Mouse (Mus musculus): ENCODE results near the gene Mapkap1.
"Not testable (repeated sequence)": the region's sequence is repeated elsewhere in the genome, so short reads cannot be mapped to it uniquely, and the experiment has no call there.

The Mapkap1 gene

DNA sequence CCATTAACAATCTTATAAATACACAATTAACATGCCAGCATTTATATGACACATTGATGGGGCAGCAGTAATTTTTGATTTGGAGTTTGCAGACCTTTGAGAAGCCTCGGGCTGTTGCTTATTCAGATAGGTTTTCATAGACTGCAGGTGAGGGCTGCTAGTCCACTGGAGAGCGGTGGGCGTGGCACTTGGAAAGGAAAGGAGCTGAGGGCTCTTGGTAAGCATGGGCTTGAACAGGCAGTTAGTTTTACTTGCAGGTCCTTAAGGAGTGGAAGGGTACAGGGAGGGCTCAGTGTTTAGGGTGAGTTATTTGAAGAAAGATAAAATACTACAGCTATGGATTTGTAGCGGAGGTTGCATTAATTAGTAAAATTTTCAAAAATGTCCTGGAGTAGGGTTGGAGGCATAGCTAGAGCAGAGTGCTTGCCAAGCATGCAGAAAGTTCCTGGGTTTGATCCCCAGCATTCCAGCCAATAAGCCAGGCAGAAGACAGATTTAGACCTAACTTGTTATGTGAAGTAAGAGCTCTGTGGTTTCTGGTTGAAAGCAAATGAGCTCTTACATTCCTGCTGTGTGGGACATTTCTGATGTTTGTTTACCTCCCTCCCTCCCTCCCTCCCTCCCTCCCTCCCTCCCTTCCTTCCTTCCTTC, 19.1 kb downstream of the Mapkap1 start:
- in situ Hi-C loops (cut with MboI; ENCODE audit: low pct_unique_long_range_greater_than_20kb in 1 of 2, low sequenced_read_pairs in 2 of 2, unreplicated experiment in 1 of 2): no loop called here

DNA sequence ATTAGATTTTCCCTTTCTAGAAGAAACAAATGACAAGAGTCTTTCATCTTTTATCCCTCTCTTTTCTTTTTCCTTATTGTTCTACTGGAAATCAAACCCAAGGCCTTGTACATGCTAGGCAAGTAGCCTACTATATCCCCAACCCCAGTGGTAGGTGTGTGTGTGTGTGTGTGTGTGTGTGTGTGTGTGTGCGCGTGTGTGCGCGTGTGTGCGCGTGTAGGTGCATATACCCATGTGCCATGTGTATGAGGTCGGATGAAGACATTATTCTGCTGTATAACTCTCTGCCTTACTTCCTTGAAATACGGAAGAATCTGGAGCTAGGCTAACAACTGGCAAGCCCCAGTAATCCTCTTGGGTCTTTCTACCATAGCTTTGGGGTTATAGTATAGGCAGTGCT, 24.1 kb downstream of the Mapkap1 start:
- in situ Hi-C loops (cut with MboI; ENCODE audit: low pct_unique_long_range_greater_than_20kb in 1 of 2, low sequenced_read_pairs in 2 of 2, unreplicated experiment in 1 of 2): no loop called here

DNA sequence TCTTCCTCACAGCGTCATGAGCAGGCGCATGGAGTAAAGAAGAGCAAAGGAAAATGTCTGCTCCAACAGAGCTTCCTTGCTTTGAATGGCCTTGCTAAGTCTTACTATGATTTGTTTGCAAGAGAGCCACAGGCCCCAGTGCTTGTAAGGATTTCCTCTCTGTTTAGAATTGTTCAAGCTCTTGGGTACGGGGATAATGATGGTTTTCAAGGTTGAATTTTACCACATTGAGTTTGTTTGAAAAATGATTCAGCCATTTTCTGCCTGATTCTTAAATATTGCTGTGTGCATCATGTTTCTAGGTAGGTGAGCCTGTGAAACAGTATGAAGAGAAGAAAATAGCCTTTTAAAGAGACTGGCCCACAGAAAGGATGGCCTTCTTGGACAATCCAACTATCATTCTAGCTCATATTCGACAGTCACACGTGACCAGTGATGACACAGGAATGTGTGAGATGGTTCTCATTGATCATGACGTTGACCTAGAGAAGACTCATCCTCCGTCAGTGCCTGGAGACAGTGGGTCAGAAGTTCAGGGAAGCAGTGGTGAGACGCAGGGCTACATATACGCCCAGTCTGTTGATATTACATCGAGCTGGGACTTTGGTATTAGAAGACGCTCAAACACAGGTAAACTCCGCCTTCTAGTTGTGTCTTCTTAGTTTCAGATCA, 25.3 kb downstream of the Mapkap1 start:
- in situ Hi-C loops (cut with MboI; ENCODE audit: low pct_unique_long_range_greater_than_20kb in 1 of 2, low sequenced_read_pairs in 2 of 2, unreplicated experiment in 1 of 2): no loop called here

- in situ Hi-C loops (cut with MboI; ENCODE audit: low pct_unique_long_range_greater_than_20kb in 1 of 2, low sequenced_read_pairs in 2 of 2, unreplicated experiment in 1 of 2): not testable (repeated sequence)
These were observed 26.3 kb downstream of the Mapkap1 start for GRCm38 (mm10) chr2:34432887-34433286.

DNA sequence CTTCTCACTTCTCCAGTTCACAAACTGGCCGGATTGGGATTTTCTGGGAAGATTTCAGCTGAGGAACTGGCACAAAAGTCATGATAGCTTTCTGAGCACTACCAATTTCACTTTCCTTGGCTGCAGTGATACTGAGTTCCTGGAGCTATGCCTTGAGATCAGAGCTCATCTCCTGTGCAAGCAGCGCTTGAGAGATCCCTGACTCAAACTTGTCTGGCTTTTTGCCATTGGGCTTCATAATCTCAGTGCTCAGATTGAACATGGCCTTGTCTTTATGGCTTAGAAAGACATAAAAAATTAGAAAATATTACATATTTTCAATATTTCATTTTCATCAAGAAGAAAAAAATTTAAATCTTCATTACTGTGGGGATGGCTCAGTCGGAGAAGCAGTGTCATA, 29.8 kb downstream of the Mapkap1 start:
- in situ Hi-C loops (cut with MboI; ENCODE audit: low pct_unique_long_range_greater_than_20kb in 1 of 2, low sequenced_read_pairs in 2 of 2, unreplicated experiment in 1 of 2): no loop called here

DNA sequence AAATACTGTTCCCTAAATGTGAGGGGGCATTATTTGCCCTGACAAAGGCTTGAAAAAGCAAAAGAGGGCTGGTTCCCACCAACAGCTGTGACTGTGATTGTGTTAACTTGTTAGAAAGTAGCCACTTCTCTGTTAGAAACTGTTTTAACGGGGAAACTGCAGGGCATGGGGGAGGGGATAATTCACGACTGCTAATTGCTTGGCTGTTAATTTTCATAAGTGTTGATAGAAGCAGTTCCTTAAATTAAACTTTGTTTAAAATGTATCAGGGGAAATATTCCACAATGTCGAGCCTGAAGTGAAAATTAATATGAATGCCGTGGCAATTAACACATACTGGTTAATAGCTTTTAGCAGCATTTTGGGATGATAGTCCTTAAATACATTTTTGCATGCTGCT, 42.2 kb downstream of the Mapkap1 start:
- in situ Hi-C loops (cut with MboI; ENCODE audit: low pct_unique_long_range_greater_than_20kb in 1 of 2, low sequenced_read_pairs in 2 of 2, unreplicated experiment in 1 of 2): no loop called here

DNA sequence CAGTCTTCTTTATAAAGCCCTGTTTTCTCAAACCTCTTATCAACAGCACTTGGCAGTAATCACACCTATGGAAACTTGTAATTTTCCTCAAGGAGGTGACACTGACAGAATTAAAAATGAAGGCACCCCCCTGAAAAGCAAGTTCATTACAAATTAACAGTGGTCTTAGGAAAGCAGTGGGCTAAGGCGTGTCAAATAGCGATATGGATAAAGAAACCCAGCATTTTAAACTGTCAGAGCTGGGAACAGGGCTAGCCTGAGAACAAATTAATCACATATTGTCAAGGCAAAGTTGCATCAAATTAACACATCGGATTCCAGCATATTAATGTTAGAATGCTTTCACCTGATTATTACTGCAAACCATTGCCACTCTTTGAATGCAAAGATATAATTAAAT, 55.9 kb downstream of the Mapkap1 start:
- in situ Hi-C loops (cut with MboI; ENCODE audit: low pct_unique_long_range_greater_than_20kb in 1 of 2, low sequenced_read_pairs in 2 of 2, unreplicated experiment in 1 of 2): no loop called here

- in situ Hi-C loops (cut with MboI; ENCODE audit: low pct_unique_long_range_greater_than_20kb in 1 of 2, low sequenced_read_pairs in 2 of 2, unreplicated experiment in 1 of 2): no loop called here
These were observed 62.1 kb downstream of the Mapkap1 start for GRCm38 (mm10) chr2:34468559-34469141.

DNA sequence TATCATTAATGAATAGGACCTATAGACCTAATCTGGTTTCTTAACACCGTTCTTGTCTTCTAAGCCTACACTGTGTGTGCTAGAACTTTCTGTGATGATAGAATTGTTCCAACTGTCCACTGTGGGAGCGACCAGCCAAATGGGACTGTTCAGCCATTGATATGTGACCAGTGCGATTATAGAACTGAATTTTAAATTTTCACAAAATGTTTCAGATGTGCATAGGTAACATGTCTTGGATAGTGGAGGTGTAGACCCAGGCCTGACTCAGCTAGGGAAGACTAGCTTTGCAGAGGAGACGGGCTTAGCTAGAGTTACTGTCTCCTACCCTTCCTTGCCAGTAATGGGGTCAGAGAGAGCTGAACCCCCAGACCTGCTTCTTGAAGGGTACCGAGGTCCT, 62.8 kb downstream of the Mapkap1 start:
- in situ Hi-C loops (cut with MboI; ENCODE audit: low pct_unique_long_range_greater_than_20kb in 1 of 2, low sequenced_read_pairs in 2 of 2, unreplicated experiment in 1 of 2): no loop called here

DNA sequence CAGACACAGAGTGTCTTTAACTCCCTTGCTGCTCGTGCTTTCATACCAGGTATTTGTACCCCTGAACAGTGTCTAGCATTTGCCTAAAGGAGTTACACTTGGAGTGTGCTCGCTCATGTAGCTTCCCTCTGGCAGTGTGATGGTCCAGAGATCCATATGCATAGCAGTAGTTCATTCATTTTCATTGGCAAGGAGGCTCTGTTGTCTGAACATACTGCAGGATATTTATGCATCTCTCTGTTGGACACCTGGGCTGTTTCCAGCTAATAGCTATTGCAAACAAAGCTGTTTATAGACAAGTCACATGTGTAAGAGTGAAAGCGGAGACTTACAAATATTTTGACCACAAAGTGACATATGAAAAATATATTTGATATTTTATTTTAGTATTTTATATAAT, 67.2 kb downstream of the Mapkap1 start:
- in situ Hi-C loops (cut with MboI; ENCODE audit: low pct_unique_long_range_greater_than_20kb in 1 of 2, low sequenced_read_pairs in 2 of 2, unreplicated experiment in 1 of 2): no loop called here

DNA sequence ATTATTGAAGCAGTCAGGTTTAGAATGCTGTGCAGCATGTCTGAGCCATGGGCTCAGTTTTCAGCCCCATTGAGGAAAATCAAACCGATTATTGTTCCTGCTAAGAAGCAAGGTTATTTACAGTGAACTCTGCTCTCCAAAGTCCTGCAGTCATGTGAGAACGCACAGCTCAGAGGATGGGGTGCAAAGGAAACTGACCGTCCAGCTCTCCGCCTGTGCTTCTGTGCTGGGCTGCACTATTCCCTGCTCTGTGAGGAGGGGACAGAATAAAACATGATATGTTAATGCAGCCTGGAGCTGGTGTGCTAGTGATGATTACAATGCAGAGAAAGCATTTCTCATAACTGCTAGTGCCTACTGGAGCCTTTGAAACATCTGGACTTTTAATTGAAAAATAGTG, 74.8 kb downstream of the Mapkap1 start:
- in situ Hi-C loops (cut with MboI; ENCODE audit: low pct_unique_long_range_greater_than_20kb in 1 of 2, low sequenced_read_pairs in 2 of 2, unreplicated experiment in 1 of 2): no loop called here

DNA sequence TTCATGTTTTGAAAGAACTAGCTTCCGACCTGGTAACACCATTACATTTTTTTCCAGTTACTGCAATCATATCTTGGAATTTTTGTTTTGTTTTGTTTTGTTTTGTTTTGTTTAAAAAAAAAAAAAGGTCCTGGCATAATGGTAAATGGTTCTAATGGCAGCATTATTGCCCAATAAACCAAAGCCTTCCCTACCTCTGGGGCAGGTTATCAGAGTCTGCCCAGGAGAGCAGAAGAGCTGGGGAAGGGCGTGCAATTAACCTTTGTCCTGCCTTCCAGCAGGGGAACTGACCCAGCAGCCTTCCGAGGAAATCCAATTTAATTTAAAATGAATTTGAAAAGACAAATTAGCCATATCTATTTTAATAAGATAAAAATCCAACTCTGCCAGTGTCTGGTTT, 75.5 kb downstream of the Mapkap1 start:
- in situ Hi-C loops (cut with MboI; ENCODE audit: low pct_unique_long_range_greater_than_20kb in 1 of 2, low sequenced_read_pairs in 2 of 2, unreplicated experiment in 1 of 2): no loop called here

DNA sequence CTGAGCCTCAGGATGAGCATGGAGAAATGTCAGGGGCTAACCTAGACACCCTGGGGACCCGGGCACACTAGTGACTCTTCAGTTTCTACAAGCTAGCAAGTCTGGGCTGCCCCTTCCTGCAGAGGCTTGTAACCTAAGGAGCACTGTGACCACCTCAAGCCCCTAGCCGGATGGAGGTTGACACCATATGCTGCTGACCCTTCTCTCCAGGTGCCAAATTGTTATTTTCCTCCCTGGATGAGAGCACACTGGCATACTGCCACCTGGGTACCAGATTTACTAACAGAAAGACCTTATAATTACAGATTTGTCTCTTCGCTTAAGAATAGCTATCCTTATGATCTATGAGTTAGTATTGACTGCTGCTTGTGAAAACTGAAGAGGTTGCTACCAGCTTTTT, 76.0 kb downstream of the Mapkap1 start:
- in situ Hi-C loops (cut with MboI; ENCODE audit: low pct_unique_long_range_greater_than_20kb in 1 of 2, low sequenced_read_pairs in 2 of 2, unreplicated experiment in 1 of 2): no loop called here

GRCm38 (mm10) chr2:34487281-34487680, 80.7 kb downstream of the Mapkap1 start:
- in situ Hi-C loops (cut with MboI; ENCODE audit: low pct_unique_long_range_greater_than_20kb in 1 of 2, low sequenced_read_pairs in 2 of 2, unreplicated experiment in 1 of 2): no loop called here

DNA sequence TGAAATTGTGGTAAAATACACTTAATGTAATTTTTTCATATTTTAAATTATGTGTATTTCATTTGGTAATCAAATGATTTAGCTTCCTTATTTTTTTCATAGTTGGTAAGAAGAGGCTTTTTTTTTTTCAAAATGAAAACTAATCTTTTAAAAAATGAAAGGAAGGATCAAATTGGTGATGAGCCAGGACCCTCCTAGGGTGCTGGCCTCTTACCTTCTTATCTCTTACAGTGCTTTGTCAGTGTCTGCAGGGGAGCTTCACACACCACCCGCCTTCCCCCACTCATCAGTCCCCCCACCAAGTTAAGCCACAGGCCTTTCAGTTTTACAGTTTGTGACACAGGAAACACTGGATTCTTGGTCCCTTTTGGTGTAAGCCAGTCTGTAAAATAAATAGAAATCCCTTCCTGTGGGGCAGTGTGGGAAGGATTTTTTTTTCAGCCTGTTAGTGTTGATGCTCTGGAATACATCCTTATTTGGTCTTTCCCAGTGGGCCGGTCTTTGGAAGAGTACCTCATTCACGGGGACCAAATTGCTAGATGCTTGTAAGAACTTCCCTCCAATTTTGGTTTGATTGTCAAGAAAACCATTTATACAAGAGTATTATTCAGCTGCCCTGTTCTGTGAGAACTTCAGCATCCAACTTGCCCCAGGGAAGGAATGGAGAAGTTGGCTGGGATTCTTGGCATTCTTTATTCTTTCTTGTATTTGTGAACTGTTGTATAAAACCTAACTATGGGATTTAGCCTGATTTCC, 97.6 kb downstream of the Mapkap1 start:
- in situ Hi-C loops (cut with MboI; ENCODE audit: low pct_unique_long_range_greater_than_20kb in 1 of 2, low sequenced_read_pairs in 2 of 2, unreplicated experiment in 1 of 2): no loop called here

GRCm38 (mm10) chr2:34506162-34506561, 99.6 kb downstream of the Mapkap1 start:
- in situ Hi-C loops (cut with MboI; ENCODE audit: low pct_unique_long_range_greater_than_20kb in 1 of 2, low sequenced_read_pairs in 2 of 2, unreplicated experiment in 1 of 2): not testable (repeated sequence)

DNA sequence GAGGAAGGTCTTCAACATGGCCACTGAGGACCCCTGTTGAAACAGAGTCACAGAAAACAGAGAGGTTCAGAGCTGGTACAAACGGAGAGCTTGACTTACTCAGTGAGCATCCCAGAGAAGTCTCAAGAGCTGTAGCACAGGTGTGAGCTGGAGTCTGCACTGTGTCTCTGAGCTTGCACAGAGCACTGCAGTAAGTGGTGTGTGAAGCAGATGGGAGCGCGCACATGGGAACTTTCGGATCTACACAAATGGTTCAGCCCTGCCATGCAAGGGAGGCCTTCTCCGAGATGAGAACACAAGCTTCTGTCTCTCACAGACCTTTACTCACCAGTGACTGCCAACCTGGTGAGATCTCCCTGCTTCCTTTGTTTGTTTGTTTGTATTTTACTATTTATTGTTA, 103.3 kb downstream of the Mapkap1 start:
- in situ Hi-C loops (cut with MboI; ENCODE audit: low pct_unique_long_range_greater_than_20kb in 1 of 2, low sequenced_read_pairs in 2 of 2, unreplicated experiment in 1 of 2): no loop called here

DNA sequence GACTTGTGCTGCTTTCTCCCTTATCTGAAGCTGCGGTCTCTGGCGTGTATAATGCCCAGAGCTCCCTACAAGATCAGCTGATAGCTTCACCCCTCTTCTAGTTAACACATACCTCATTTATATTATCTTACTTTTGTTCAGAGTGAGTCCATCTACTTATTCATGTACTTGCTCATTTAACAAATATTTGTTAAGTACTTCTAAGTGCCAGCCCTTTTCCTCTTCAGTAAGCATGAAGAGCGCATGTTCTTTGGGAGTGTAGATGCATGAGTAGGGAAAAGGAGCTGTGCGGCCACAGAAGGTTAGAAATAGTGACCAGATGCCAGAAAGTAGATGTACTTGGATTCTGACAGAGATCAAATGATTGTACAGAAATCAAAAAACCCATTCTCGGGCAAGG, 108.7 kb downstream of the Mapkap1 start:
- in situ Hi-C loops (cut with MboI; ENCODE audit: low pct_unique_long_range_greater_than_20kb in 1 of 2, low sequenced_read_pairs in 2 of 2, unreplicated experiment in 1 of 2): no loop called here

DNA sequence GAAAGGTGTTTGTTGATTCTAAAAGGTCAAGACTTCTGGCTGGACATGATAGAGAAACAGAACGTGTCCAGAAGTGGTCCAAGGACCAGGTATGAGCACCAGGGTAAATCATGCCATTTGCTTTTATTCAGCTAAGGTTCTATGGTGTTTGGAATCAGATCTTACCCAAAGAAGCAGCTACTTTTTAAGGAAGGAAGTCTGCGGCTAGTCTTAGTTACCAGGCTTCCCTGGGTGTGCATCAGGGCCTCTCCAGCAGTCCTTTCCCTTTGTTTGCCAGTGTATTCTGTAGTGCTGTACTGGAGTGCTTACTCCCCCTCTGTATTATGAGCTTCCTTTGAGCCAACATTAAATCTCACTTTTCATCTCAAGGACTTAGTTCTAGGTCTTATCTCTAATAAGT, 111.5 kb downstream of the Mapkap1 start:
- in situ Hi-C loops (cut with MboI; ENCODE audit: low pct_unique_long_range_greater_than_20kb in 1 of 2, low sequenced_read_pairs in 2 of 2, unreplicated experiment in 1 of 2): no loop called here

Data from mouse embryonic stem cell (cell line).